Mouse (Mus musculus) megakaryocyte, embryonic 14.5 days (primary cell): ENCODE measurements around the gene Atf7.

ENCODE experiments used
- FLI1 ChIP-seq: IDR thresholded peaks from 2 replicates; pipeline ENCODE4 v1.6.1; 2012; ENCODE audit warnings: low read length, inconsistent platforms, mixed read lengths
- GATA1 ChIP-seq: IDR thresholded peaks from 3 replicates; pipeline ENCODE4 v1.6.1; 2012; ENCODE audit warnings: mixed read lengths, low read length, inconsistent platforms, borderline replicate concordance

- TF ChIP-seq GATA1 (no peak), FLI1 (no peak)
Observed at GRCm38 (mm10) chr15:102533926-102534325, 91.3 kb downstream of the Atf7 start.
